ENCODE assay signal across 10 mouse cellular contexts in the genomic region with DNA sequence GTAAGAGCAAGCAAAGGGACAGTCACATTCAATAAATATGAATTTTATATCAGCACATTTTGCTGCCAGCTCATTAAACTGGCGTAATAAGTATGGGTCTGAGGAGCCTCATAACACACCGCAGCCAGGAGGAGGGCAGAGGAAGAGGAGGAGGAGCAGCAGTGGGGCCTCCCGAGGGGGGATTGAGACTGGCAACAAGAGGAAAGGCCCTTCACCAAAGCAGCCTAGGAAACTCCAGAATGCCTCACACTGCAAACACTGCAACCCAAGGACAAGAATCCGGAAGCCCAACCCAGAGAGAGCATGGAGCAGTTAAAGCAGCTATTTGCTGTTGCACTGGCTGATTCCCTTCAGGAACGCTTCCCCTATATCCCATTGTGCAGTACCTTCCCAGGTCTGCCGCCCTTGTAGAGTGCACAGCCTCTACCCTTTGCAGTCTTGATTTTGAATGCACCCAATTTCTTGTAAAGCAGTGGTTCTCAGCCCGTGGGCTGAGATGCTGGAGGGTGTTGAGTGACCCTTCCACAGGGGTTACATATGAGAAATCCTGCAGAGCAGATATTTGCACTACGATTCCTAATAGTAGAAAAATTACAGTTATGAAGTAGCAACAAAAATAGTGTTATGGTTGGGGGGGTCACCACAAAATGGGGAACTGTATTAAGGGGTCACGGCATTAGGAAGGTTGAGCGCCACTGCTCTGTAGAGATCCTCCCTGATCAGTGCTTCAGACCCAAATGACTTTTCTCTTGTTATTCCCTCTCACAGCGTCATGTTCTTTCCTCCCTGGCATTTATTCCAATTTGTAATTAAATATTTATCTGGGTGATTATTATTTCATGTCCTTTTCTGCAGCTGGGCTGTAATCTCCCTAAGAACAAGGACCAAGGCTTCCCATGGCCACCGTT.
DNase-seq lines count a peak whose midpoint lies in the region; ATAC-seq and TF ChIP-seq lines count a peak whose summit lies in the region.
"Had no signal": no experiment of that assay in that cellular context is flagged by ENCODE, and none has a peak within 500 bp of the region (broad histone marks: within the 10 kb centered on the region; RNA-seq: fewer than 3 reads in every experiment).

No protein-coding gene starts in this region.

- no peak overlapping the region for H3K27ac ChIP-seq in lung, embryonic 14.5 days (ENCODE audit: low read depth)
- no peak overlapping the region for H3K27ac ChIP-seq in embryonic facial prominence, embryonic 14.5 days (replicated peaks; ENCODE audit: low read depth, low read length)
- H3K27ac ChIP-seq in neural tube, embryonic 12.5 days, result no peak overlapping the region

- H3K27me3 ChIP-seq in lung, embryonic 14.5 days (ENCODE audit: insufficient read depth, low read length), result no peaks in the 10 kb centered on the region
- no peaks in the 10 kb centered on the region for H3K27me3 ChIP-seq in embryonic facial prominence, embryonic 14.5 days (replicated peaks; ENCODE audit: control insufficient read depth, insufficient read depth, low read length)
- 0 out of 2 replicates have a peak, but pooled peaks cover 3% of the 10 kb centered on the region for H3K27me3 ChIP-seq in neural tube, embryonic 12.5 days (replicated peaks)

- no peak overlapping the region for H3K4me3 ChIP-seq in lung, embryonic 14.5 days (ENCODE audit: low read depth, low read length)
- no peak overlapping the region for H3K4me3 ChIP-seq in embryonic facial prominence, embryonic 14.5 days (ENCODE audit: low read depth, low read length)
- H3K4me3 ChIP-seq in neural tube, embryonic 12.5 days, result no peak overlapping the region
- H3K4me3 ChIP-seq: erythroblast, embryonic 14.5 days had no signal

- peak; percentile 70 for DNase-seq in lung, embryonic 14.5 days
- no peak for DNase-seq in lung, postnatal 25 days (ENCODE audit: low spot score)
- DNase-seq in embryonic facial prominence, embryonic 14.5 days (ENCODE audit: low spot score), result peak; percentile 23
- DNase-seq in kidney, postnatal 10 days, result peak; percentile 62
- no peak for DNase-seq in frontal cortex, postnatal 14 days (ENCODE audit: low spot score in 2 of 2)
- DNase-seq in gastrocnemius, postnatal 36 days, result no peak
- DNase-seq in spleen, postnatal 14 days (ENCODE audit: low spot score in 2 of 2), result no peak

- H3K4me2 ChIP-seq in lung, embryonic 14.5 days, result no peak overlapping the region
- no peak overlapping the region for H3K4me2 ChIP-seq in embryonic facial prominence, embryonic 14.5 days (ENCODE audit: low read depth, low read length)
- no peak overlapping the region for H3K4me2 ChIP-seq in neural tube, embryonic 12.5 days (replicated peaks)

- ATAC-seq in lung, embryonic 14.5 days (ENCODE audit: insufficient read depth), result peak; percentile 91
- no peak; the same call in 1 of the 2 replicates for ATAC-seq in embryonic facial prominence, embryonic 14.5 days (ENCODE audit: low read depth)
- peak; percentile 51 for ATAC-seq in neural tube, embryonic 12.5 days (ENCODE audit: low FRiP score, low read depth)
- ATAC-seq: Patski had no signal

- intact Hi-C loops in gastrocnemius, postnatal 36 days (cut with DNase I), result no loop called here

- no peak for TF ChIP-seq CTCF in lung, embryonic 14.5 days (IDR thresholded peaks at IDR 0.05; ENCODE audit: low read depth)

- no peak overlapping the region for H3K9ac ChIP-seq in lung, embryonic 14.5 days
- no peak overlapping the region for H3K9ac ChIP-seq in embryonic facial prominence, embryonic 14.5 days (ENCODE audit: low read depth, low read length)
- no peak overlapping the region for H3K9ac ChIP-seq in neural tube, embryonic 12.5 days

- H3K9me3 ChIP-seq in lung, embryonic 14.5 days (ENCODE audit: low read depth, low read length), result no peaks in the 10 kb centered on the region
- no peaks in the 10 kb centered on the region for H3K9me3 ChIP-seq in embryonic facial prominence, embryonic 14.5 days (ENCODE audit: control insufficient read depth, low read length)
- H3K9me3 ChIP-seq in neural tube, embryonic 12.5 days, result no peaks in the 10 kb centered on the region

- 41% methylated on average over 12 of the region's 12 CpGs for WGBS in lung, embryonic 14.5 days
- WGBS in embryonic facial prominence, embryonic 14.5 days, result 51% methylated on average over 12 of the region's 12 CpGs
- WGBS in neural tube, embryonic 12.5 days, result 54% methylated on average over 12 of the region's 12 CpGs

- H3K4me1 ChIP-seq in lung, embryonic 14.5 days (ENCODE audit: insufficient read depth), result no peaks in the 10 kb centered on the region
- no peaks in the 10 kb centered on the region for H3K4me1 ChIP-seq in embryonic facial prominence, embryonic 14.5 days (ENCODE audit: control insufficient read depth, insufficient read depth, low read length)
- no peaks in the 10 kb centered on the region for H3K4me1 ChIP-seq in neural tube, embryonic 12.5 days

- H3K36me3 ChIP-seq in lung, embryonic 14.5 days (ENCODE audit: insufficient read depth), result no peaks in the 10 kb centered on the region
- H3K36me3 ChIP-seq in embryonic facial prominence, embryonic 14.5 days (ENCODE audit: control insufficient read depth, insufficient read depth, low read length), result no peaks in the 10 kb centered on the region
- no peaks in the 10 kb centered on the region for H3K36me3 ChIP-seq in neural tube, embryonic 12.5 days

Comparison
In these comparisons a context has a peak if more than half of its experiments do, and no peak if none do; other contexts are left out.
1. DNase-seq: peak in lung, embryonic 14.5 days (single experiment), embryonic facial prominence, embryonic 14.5 days (single experiment) and kidney, postnatal 10 days (single experiment); none in lung, postnatal 25 days (single experiment), frontal cortex, postnatal 14 days (0 of 2), gastrocnemius, postnatal 36 days (0 of 2) and spleen, postnatal 14 days (0 of 2).